Mouse (Mus musculus) erythroblast, embryonic 14.5 days (primary cell): ENCODE measurements around the gene Jdp2. TPM values are rescaled to one million over a fixed set of nuclear protein-coding genes. Genes with fewer than 3 reads are reported as not detected.

Source experiments
- H3K27me3 ChIP-seq: 2 replicates; pipeline ENCODE4 v1.6.1; 2012; ENCODE audit warnings: inconsistent platforms; ENCODE audit not compliant: control insufficient read depth
- H3K36me3 ChIP-seq: 2 replicates; pipeline ENCODE4 v1.6.1; 2012; ENCODE audit warnings: mild to moderate bottlenecking, inconsistent platforms; ENCODE audit not compliant: control insufficient read depth
- H3K4me1 ChIP-seq: 2 replicates; pipeline ENCODE4 v1.6.1; 2012; ENCODE audit warnings: inconsistent platforms; ENCODE audit not compliant: control insufficient read depth
- H3K4me3 ChIP-seq: replicated peaks from 2 replicates; pipeline ENCODE3; 2012; ENCODE audit warnings: moderate library complexity, mild to moderate bottlenecking, inconsistent platforms
- H3K9me3 ChIP-seq: 2 replicates; pipeline ENCODE4 v1.6.1; 2012; ENCODE audit warnings: low read length, inconsistent platforms, mixed read lengths; ENCODE audit not compliant: control insufficient read depth
- GATA1 ChIP-seq: IDR thresholded peaks from 2 replicates; pipeline ENCODE4 v1.6.1; 2012; ENCODE audit warnings: low read length, inconsistent platforms, mixed read lengths
- TAL1 ChIP-seq: IDR thresholded peaks from 3 replicates; pipeline ENCODE4 v1.6.1; 2012; ENCODE audit warnings: low read length, inconsistent platforms, mixed read lengths
- polyA plus RNA-seq: library from polyadenylated mRNA; stranded (reverse); fragments of >175 nt; gene quantifications from 2 replicates; pipeline ENCODE4 v1.2.3, GENCODE M21; 2012

Jdp2 gene
- polyA plus RNA-seq, 1 experiment: 0.07 TPM

GRCm38 (mm10) chr12:85572047-85572475 lies 26.8 kb upstream of the Jdp2 start:
- Histone ChIP-seq H3K27me3 (no peaks in the 10 kb centered on the region), H3K36me3 (no peaks in the 10 kb centered on the region), H3K4me3 (no peak overlapping the region), H3K9me3 (no peaks in the 10 kb centered on the region), H3K4me1 (no peaks in the 10 kb centered on the region)
- TF ChIP-seq TAL1: no peak
- no peak for TF ChIP-seq GATA1

- Histone ChIP-seq H3K9me3 (no peaks in the 10 kb centered on the region), H3K4me3 (no peak overlapping the region), H3K27me3 (no peaks in the 10 kb centered on the region), H3K36me3 (no peaks in the 10 kb centered on the region), H3K4me1 (no peaks in the 10 kb centered on the region)
- TF ChIP-seq TAL1: no peak
- no peak for TF ChIP-seq GATA1
Measured at GRCm38 (mm10) chr12:85574806-85575495, 23.9 kb upstream of the Jdp2 start.

- Histone ChIP-seq H3K27me3 (no peaks in the 10 kb centered on the region), H3K4me3 (no peak overlapping the region), H3K4me1 (no peaks in the 10 kb centered on the region), H3K36me3 (no peaks in the 10 kb centered on the region), H3K9me3 (no peaks in the 10 kb centered on the region)
- no peak for TF ChIP-seq GATA1
- no peak for TF ChIP-seq TAL1
Measured at GRCm38 (mm10) chr12:85575496-85575840, 23.4 kb upstream of the Jdp2 start.

DNA sequence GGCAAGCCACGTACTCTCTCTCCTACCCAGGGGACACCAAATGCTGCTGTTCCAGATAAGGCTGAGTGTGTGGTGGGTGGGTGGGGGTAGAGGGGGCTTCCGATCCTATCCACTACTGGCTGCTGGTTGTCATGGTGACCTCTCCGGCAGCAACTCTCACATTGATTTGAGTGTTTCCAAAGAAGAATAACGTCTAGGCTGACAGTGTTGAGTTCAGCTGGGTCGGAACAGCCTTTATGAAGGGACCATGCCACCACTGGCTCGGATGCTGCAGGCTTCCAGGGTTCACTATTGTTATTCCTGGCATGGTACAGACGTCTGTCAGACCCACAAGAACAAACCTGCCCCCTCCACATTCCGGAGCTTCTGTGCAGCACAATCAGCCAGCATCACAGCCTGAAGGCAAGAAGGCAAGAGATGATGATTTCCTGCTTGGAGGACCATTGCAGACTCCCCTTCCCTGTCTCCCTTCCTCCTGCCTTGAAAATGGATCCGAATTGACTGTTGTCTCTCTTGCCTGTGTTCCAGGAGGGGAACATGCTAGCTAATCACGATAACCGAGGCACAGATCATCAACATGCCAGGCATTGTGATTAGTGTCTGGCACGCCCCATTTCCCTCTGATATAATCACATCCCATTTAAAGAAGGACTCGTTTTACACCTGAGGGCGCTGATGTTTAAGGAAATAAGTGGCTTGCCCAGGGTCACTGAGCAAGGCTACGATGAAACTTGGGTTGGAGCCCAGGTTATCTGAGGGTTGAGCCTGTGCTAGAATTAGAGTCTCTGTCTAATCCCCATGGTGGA lies 17.4 kb upstream of the Jdp2 start:
- H3K4me1 ChIP-seq: no peaks in the 10 kb centered on the region

DNA sequence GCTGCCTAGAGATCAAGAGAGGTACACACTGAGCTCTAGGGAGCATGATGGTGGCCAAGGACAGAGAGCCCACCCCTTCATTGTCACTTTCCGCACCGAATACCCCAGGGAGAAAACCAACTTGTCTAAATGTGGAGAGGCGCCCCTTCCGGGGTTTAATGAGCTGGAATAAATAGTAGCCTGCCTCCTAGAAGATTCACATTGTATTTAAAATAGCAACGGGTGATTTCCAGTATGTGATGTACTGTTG lies 16.8 kb upstream of the Jdp2 start:
- H3K4me3 ChIP-seq: no peak overlapping the region
- H3K9me3 ChIP-seq: no peaks in the 10 kb centered on the region
- H3K27me3 ChIP-seq: no peaks in the 10 kb centered on the region
- TF ChIP-seq TAL1 (no peak), GATA1 (no peak)
- no peaks in the 10 kb centered on the region for H3K4me1 ChIP-seq
- no peaks in the 10 kb centered on the region for H3K36me3 ChIP-seq

More for the DNA sequence above, 17.4 kb upstream of the Jdp2 start:
- H3K4me3 ChIP-seq: no peak overlapping the region
- H3K27me3 ChIP-seq: no peaks in the 10 kb centered on the region
- TF ChIP-seq TAL1 (no peak), GATA1 (no peak)
- no peaks in the 10 kb centered on the region for H3K9me3 ChIP-seq
- H3K36me3 ChIP-seq: no peaks in the 10 kb centered on the region

GRCm38 (mm10) chr12:85585761-85586258 lies 13.0 kb upstream of the Jdp2 start:
- H3K36me3 ChIP-seq: no peaks in the 10 kb centered on the region
- H3K27me3 ChIP-seq: peaks cover 5% of the 10 kb centered on the region; the same call in 1 of the 2 replicates
- no peaks in the 10 kb centered on the region for H3K9me3 ChIP-seq
- TF ChIP-seq TAL1: no peak
- TF ChIP-seq GATA1: no peak
- H3K4me1 ChIP-seq: no peaks in the 10 kb centered on the region
- no peak overlapping the region for H3K4me3 ChIP-seq

DNA sequence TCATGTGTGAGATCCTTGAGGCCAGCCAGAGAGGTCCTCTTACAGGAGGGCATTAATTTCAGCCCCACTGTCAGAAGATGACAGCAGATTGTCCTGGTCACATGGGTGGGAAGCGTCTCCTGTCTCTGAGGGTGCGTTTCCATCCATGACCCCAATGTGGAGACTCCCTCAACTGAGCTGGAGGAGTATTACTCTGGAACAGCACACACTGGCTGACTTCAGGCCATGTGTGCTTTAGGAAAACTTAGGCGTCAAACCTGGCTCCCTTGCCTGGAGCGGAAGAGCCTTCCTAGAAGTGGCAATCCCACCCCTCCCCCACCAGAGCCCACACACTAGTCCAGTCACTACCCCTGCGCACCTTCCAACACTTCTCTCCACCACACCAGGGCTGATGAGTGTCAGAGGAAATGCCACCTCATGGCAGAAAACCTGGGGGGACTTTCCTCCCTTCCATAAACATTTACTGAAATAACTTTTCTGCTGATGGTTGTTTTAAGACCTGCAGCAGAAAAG lies 8.9 kb upstream of the Jdp2 start:
- Histone ChIP-seq H3K9me3 (no peaks in the 10 kb centered on the region), H3K27me3 (peaks cover 5% of the 10 kb centered on the region; the same call in 1 of the 2 replicates), H3K4me3 (no peak overlapping the region), H3K4me1 (no peaks in the 10 kb centered on the region), H3K36me3 (no peaks in the 10 kb centered on the region)
- TF ChIP-seq GATA1 (no peak), TAL1 (no peak)

GRCm38 (mm10) chr12:85592943-85593342 lies 5.9 kb upstream of the Jdp2 start:
- H3K27me3 ChIP-seq: peaks cover 19% of the 10 kb centered on the region
- no peaks in the 10 kb centered on the region for H3K9me3 ChIP-seq
- TF ChIP-seq TAL1: no peak
- no peak overlapping the region for H3K4me3 ChIP-seq
- no peaks in the 10 kb centered on the region for H3K36me3 ChIP-seq
- no peaks in the 10 kb centered on the region for H3K4me1 ChIP-seq

DNA sequence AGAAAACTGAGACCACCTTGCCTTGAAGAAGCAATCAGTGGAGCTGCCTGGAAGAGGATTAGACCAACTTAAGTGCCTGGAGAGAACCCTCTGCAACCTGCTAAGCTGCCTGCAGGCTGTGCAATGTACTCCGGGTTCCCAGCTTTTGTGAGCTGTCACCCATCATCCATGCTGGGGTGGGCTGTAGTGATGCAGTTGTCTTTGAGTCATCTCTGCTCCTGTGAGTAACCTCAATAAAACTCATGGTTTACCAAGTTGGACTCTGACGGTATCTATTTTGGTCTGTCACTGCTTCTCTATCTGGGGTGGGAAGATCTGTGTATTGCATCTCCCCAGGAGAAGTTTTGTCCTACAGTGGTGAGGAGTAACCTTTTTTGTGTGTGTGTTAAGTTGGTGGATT lies 4.4 kb upstream of the Jdp2 start:
- Histone ChIP-seq H3K4me1 (no peaks in the 10 kb centered on the region), H3K9me3 (no peaks in the 10 kb centered on the region), H3K4me3 (no peak overlapping the region), H3K27me3 (peaks cover 34% of the 10 kb centered on the region), H3K36me3 (no peaks in the 10 kb centered on the region)
- TF ChIP-seq TAL1 (no peak), GATA1 (no peak)
